Mouse (Mus musculus) embryonic fibroblast, embryonic 13.5 days (primary cell): ENCODE measurements around the gene Trpm2.

ENCODE experiments used
- CTCF ChIP-seq: IDR thresholded peaks from 2 replicates; pipeline ENCODE4 v1.5.1; 2011; ENCODE audit warnings: mild to moderate bottlenecking, control low read depth, low read length, moderate library complexity, borderline replicate concordance; ENCODE audit not compliant: insufficient read depth
- POLR2A ChIP-seq: IDR thresholded peaks from 2 replicates; pipeline ENCODE4 v1.6.1; 2011; ENCODE audit warnings: low read depth, mild to moderate bottlenecking, control low read depth, low read length, moderate library complexity

GRCm38 (mm10) chr10:78015489-78015888 lies 45.1 kb upstream of the Trpm2 start:
- TF ChIP-seq CTCF (no peak), POLR2A (no peak)
